Mouse (Mus musculus): Measurements from ENCODE around the gene Map3k9.

Map3k9 gene

GRCm38 (mm10) chr12:81691177-81691730 is 89.7 kb downstream of the Map3k9 start:
- DNase-seq = no peak

GRCm38 (mm10) chr12:81690751-81691150 is 90.2 kb downstream of the Map3k9 start:
- DNase-seq = no peak

DNA sequence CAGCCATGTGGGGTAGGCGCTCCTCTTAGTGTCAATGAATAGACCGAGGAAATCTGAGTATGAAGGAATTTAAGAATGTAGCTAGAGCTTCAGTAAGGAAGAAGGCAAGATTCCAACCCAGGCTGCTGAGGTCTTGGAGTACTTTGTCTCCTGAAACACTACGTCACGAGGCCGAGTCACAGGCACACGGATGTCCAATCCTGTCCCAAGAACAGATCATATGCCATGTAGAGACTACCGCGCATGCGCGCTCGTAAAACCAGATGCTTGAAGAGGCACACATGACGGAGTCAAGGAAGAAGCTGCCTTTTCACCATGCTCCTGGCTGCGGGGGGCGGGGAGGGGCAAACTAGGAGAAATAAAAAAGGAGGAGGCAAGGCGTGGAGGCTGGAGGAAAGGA is 90.9 kb downstream of the Map3k9 start:
- DNase-seq = no peak

DNA sequence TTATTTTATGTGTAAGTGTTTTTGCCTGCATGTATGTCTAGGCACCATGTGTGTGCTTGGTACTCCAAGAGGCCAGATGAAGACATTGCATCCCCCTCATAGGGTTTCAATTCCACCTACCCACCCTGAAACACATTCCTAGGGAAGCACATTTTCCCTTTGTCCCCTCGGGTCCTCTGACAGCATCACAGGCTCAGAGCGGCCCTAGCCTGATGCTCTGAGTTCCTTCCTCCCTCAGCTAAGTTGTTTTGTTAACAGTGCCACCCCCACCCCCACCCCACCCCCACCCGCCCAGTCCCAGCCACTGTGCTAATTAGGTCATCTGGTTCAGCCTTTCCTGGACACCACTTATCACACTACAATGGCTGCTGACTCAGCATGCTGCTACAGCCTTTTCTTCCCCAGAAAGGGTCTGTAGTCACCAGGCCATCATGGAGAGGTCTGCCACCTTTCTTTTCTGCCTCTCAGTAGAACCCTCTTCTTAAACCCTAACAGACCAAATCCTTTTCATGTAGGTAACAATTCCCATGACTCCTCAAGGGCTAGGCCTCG is 91.4 kb downstream of the Map3k9 start:
- DNase-seq = no peak

DNA sequence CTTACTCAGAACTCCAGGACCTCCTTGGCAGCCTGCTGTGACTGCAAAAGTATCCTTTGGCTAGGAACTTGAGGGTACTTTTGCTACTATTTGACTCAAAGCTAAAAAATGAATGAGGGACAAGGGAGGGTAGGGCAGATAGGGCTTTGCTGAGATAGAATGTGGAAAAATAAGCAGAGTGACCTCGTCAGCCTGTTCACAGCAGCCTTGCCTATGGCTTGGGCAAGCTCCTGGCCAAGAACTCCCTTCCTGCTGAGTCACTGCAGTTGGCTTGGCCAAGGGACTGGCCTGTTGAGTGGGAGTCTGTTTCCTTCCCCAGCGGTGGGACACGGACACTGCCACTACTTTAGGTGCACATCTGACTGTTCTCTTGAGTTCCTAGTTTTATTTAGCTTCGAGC is 92.4 kb downstream of the Map3k9 start:
- DNase-seq = no peak

- no peak for DNase-seq
Measured at GRCm38 (mm10) chr12:81687873-81688272, 93.1 kb downstream of the Map3k9 start.

DNA sequence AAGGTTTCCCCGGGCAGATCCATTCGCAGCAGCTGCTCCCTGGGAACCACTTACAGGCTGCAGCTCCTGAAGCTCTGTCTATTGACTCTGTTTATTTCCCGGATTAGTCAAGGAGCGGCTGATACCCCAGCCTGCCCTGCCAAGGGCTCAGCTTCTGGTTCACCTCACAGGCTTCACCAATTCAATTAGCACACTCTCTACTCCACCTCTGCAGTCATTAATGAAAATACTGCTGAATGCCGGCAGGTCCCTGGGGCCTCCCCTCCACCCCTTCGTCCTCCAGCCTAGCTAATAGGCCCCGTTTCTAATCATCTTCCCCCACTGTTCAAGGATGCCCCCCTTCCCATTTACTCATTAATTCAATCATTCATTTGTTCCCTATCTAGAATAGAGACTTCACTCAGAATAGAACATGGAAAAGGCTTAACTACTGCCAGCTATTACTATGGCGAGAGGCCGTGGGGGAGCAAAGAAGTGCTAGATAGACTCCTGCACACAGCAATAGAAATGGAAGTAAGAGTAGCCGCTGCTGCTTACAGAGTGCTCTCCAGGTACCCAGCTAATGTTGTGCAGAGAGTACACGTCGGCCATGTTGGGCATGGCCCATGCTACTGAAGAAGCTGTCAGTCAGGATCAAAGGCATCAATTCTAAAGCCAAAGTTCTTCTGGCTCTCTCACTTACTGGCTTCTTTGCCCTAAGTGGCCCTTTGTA is 94.4 kb downstream of the Map3k9 start:
- no peak for DNase-seq

- DNase-seq = no peak
Measured at GRCm38 (mm10) chr12:81685981-81686380, 95.0 kb downstream of the Map3k9 start.

DNA sequence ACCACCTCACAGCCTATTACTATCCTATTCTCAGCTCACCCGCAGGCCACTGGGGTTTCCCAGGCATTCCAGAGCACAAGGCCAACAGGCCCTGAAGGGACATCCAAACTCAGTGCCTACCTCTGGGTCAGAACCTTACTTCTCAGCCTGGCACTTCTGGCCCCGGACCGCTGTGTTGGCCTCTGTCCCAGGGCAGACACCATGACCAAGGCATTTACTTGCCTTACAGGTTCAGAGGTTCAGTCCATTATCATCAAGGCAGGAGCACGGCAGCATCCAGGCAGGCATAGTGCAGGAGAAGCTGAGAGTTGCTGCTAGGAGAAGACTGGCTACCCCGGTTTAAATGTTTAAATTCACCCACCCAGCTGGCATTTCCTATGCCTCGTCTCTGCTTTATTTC is 96.9 kb downstream of the Map3k9 start:
- DNase-seq = no peak

GRCm38 (mm10) chr12:81683395-81683794 is 97.6 kb downstream of the Map3k9 start:
- DNase-seq = no peak

GRCm38 (mm10) chr12:81679807-81680529 is 101.0 kb downstream of the Map3k9 start:
- DNase-seq = no peak

- no peak for DNase-seq
Measured at GRCm38 (mm10) chr12:81675557-81675956, 105.4 kb downstream of the Map3k9 start.
